Mouse (Mus musculus): ENCODE data around the gene Gm2115.

Gene Gm2115

DNA sequence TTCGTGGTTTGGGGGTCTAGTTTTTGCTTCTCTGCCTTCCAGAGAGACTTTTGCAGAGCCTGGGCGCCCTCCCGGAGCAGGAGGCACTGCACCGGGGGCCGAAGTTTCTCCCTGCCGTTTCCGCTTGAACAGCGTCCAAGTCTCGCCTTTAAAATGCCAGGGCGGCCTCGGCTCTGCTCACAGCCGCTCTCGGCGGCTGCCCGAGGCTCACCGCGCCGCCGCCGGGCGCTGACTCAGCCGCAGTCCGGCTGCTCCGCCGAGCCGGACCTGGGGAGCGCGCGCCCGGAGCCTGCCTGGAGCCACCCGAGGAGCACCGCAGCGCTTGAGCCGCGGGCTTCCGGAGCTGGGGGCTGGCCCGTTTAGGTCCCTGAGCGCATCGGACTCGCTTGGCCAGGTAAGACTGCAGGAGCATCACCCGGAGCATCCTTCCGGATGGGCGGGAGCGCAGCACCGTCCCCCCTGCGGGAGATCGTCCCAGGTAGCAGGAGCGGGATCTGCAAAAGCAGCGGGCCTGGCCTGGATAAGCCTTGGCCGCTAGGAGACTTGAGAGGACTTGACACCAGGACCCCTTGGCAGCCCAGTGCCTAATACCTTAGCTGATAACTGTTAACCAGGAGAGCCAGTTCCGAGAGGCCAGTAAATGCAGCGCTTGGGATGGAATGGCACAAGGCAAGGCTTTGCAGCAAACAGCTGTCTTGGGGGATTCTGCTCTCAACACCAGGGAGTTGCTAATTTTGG is at the start of gene Gm2115:
Gene Gm2115, plus strand, starts transcription at position 159 of the 738 bp plus-strand sequence.
- DNase-seq (ENCODE audit: low spot score), result peak; percentile 17

GRCm38 (mm10) chr7:84483447-84484407 is 45.0 kb upstream of the Gm2115 start:
- no peak for DNase-seq (ENCODE audit: low spot score)

DNA sequence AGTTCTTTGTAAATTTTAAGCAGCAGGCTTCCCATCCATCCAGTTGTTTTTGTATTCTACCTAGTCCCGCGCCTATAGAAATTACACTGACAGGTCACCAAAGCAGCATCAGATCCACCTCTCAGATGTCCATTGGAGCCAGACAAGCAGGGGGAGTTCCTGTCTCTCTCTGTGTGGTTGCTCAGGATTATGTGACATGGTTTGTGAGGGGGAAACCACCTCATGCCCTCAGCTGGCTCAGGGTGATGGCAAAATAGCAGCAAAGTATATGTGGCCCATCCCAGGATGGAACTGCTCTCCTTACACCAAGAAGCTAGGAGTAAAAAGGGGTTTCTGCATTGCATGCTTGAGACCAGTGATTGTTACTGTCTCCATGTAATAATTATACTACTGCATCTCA is 42.3 kb upstream of the Gm2115 start:
- no peak for DNase-seq (ENCODE audit: low spot score)

DNA sequence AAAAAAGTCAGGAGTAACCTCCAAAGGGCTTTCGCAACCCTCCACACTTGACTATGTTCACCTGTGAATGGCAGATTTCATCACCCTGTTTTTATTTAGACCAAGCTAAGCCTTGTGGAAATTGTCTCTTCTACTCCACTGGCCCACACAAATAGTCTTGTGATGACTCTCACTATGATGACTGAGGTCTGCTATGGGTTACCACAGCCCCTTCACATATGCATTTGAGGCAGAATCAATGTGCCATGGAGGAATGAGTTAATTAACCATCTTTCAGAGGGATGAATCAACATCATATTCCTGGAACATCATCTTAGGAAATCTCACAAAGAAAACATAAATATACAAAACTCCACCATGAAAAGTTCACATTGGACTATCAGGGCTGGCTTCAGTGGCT is 25.6 kb upstream of the Gm2115 start:
- DNase-seq (ENCODE audit: low spot score), result no peak

DNA sequence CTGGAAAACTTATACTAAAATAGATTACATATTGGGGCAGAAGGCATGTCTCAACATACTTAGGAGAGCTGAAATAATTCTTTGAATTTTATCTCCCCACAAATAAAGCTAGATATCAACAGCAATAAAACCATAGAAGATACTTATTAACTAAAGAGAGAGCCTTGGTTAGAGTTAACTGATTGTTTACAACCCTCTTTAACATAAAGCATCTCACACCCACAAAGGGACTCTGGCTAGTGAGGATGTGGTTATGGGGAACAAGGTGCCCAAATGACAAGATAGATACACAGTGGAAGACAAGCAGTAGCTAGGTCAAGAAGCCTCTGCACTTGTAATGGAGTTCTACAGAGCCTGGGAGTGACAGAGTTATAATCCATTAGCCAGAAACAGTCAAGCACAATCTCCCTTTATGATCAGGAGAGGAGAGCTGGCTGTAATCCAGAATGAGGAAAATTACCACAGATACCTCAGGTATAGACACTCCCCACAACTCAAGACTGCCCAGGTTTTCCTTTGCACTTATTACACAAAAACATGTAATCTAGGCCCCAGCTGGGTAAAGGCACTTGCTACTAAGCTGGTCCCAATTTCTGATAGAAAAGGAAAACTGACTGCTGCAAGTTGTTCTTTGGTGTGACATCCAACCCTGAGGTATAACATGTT is 10.1 kb upstream of the Gm2115 start:
- no peak for DNase-seq (ENCODE audit: low spot score)

- no peak for DNase-seq (ENCODE audit: low spot score)
These were observed 7.4 kb upstream of the Gm2115 start for GRCm38 (mm10) chr7:84521329-84521728.

- no peak for DNase-seq (ENCODE audit: low spot score)
These were observed 6.3 kb upstream of the Gm2115 start for GRCm38 (mm10) chr7:84522426-84522825.

DNA sequence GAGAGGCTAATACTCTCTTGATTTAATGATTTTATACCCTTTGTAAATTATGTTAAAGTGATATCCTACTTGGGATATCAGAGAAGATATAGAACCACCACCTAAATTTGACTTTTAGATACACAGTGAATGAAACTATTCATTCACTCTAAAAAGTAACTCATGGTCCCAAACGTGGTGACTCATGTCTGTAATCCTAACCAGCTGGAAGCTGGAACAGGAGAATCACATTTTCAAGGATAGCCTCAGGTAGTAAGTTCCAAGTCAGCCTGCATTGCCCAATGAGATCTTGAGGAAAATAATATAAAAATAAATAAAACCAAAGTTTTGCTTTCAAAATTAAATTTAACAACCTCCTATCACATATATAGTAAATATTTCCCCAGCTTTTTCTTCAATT is 2.6 kb upstream of the Gm2115 start:
- DNase-seq (ENCODE audit: low spot score), result no peak

- DNase-seq (ENCODE audit: low spot score), result no peak
These were observed 4.0 kb downstream of the Gm2115 start for GRCm38 (mm10) chr7:84532795-84533194.

- no peak for DNase-seq (ENCODE audit: low spot score)
These were observed 5.9 kb downstream of the Gm2115 start for GRCm38 (mm10) chr7:84534632-84535031.

DNA sequence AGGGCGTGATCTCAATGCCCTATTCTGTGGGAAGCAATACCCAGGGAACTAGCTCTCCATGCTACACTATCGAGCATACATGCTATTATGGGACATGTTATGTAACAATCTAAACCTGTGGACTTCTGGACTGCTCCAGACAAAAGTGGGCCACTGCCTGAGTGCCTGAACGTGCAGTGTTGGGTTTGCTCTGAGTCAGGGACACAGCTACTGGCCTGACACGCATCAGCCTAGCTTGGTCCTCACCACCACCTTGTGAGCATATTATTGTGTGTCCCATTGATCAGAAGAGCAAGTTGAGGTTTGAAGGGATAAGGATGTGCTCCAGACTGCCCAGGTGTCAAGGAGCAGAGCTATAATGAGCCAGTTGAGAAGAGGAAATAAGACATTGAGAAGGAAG is 16.2 kb downstream of the Gm2115 start:
- no peak for DNase-seq (ENCODE audit: low spot score)

- DNase-seq (ENCODE audit: low spot score), result no peak
These were observed 17.9 kb downstream of the Gm2115 start for GRCm38 (mm10) chr7:84546667-84547066.

DNA sequence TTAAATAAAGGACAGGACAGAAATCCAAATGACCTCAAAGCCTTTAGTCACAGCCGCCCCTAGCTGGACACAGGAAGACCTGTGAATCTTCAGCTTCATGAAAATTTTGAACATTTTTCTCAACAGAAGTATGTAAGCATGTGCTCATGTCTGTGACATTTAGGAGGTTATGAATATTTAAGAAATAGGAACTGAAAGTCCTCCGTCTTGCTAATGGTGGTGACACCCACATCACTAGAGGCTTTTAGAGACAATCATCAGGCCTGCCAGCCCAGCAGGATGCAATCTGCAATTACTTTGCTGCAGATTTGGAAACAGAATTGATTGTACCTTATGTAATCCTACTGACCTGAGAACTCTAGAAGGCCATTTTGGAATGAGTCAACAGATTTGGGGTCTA is 22.7 kb downstream of the Gm2115 start:
- no peak for DNase-seq (ENCODE audit: low spot score)

GRCm38 (mm10) chr7:84555294-84555693 is 26.5 kb downstream of the Gm2115 start:
- no peak for DNase-seq (ENCODE audit: low spot score)

- DNase-seq (ENCODE audit: low spot score), result no peak
These were observed 28.6 kb downstream of the Gm2115 start for GRCm38 (mm10) chr7:84557332-84557731.

DNA sequence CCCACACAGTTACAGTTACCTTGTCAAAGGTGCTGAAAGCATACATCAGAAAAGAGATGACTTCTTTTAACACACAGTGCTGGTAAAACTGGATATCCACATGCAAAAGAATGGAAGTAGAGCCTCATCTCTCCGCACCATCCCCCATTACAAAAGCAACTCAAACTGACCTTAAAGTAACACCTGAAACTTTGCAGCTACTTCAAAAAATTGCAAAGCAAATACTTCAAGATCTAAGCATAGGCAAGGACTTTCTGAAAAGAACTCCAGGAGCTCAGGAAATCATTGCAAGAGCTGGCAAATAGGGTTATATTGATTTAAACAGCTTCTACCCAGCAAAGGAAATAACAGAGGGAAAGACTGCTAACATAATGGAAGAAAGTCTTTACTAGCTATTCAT is 31.7 kb downstream of the Gm2115 start:
- no peak for DNase-seq (ENCODE audit: low spot score)

- DNase-seq (ENCODE audit: low spot score), result no peak
These were observed 35.5 kb downstream of the Gm2115 start for GRCm38 (mm10) chr7:84564236-84564635.

DNA sequence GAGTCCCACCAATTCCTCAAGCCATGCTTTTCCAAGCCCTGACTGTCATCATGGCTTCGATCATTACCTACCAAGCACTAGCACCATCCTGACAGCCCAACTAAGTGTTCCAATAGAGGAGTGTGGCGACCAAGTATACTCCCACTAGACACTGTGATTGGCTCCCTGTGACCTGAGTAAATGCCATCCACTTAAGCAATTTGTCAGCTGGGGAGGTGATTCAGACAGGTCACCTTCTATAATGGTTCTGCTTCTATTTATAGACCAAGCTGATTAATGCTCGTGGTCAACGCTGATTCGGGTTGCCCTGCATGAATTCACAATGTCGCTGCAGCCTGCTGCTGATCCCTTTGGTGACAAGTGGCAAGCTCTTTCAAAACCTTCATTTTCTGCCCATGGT is 37.4 kb downstream of the Gm2115 start:
- no peak for DNase-seq (ENCODE audit: low spot score)

DNA sequence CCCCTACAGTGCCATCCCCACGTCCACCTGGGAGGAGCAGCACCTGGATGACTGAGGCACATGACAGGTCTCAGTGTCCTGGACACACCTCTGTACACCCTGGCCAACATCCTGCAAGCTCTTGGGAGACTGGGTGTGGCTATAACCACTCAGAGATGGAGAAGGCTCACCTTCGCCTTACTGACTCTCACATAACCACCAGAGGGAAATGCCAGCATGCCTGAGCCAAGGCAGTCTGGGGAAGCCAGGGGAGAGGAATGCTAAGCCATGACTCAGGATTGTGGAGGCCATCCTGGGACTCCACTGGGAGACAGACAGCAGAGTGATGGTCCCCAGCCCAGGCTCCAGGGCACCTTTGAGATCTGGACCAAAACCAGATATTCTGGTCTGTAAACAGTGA is 48.3 kb downstream of the Gm2115 start:
- no peak for DNase-seq (ENCODE audit: low spot score)

GRCm38 (mm10) chr7:84578841-84579240 is 50.1 kb downstream of the Gm2115 start:
- DNase-seq (ENCODE audit: low spot score), result no peak

DNA sequence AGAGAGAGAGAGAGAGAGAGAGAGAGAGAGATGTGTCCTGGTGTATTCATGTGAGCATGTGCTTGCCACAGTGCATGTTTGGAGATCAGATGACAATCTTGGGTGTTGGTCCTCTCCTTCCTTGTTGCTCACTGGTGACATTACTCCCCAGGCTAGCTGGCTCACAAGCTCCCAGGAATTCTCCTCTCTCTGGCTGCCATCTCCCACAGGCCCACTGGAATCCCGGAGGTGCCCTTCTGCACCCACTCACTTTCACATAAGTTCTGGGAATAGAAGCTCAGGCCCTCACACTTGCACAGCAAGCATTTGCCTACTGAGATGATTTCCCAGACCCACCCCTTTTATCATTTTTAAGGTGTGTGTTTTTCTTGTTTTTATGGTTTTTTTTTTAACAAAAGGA is 51.0 kb downstream of the Gm2115 start:
- DNase-seq (ENCODE audit: low spot score), result no peak

GRCm38 (mm10) chr7:84585086-84585485 is 56.3 kb downstream of the Gm2115 start:
- no peak for DNase-seq (ENCODE audit: low spot score)

Data from urinary bladder, postnatal 25 days (tissue).